Comparison of ENCODE assay signal across 10 mouse cellular contexts in genomic region chr7:132768498-132769344, GRCm38 (mm10). TPM values are rescaled to one million over a fixed set of nuclear protein-coding genes. Genes with fewer than 3 reads are reported as not detected.
DNase-seq lines count a peak whose midpoint lies in the region; ATAC-seq lines count a peak whose summit lies in the region.
"Had no signal": no experiment of that assay in that cellular context is flagged by ENCODE, and none has a peak within 500 bp of the region (broad histone marks: within the 10 kb centered on the region; RNA-seq: fewer than 3 reads in every experiment).

No protein-coding gene starts in this region.

- H3K4me1 ChIP-seq in intestine, embryonic 16.5 days (ENCODE audit: control insufficient read depth, insufficient read depth, low read length), result peaks cover 32% of the 10 kb centered on the region
- peaks cover 20% of the 10 kb centered on the region; the same call in 1 of the 2 replicates for H3K4me1 ChIP-seq in intestine, embryonic 15.5 days (replicated peaks)

- no peaks in the 10 kb centered on the region for H3K9me3 ChIP-seq in intestine, embryonic 16.5 days (ENCODE audit: control insufficient read depth, low read length)
- no peaks in the 10 kb centered on the region for H3K9me3 ChIP-seq in intestine, embryonic 15.5 days
- H3K9me3 ChIP-seq: limb, embryonic 15.5 days had no signal

- peak; percentile 19 for DNase-seq in urinary bladder, postnatal 25 days (ENCODE audit: low spot score)
- DNase-seq in urinary bladder, postnatal 10 days (ENCODE audit: low spot score), result no peak
- peak; percentile 59 for DNase-seq in induced T-regulatory cell, adult 2 months (ENCODE audit: low read depth)
- no peak for DNase-seq in thymus, adult 18-20 months
- DNase-seq in right cerebral cortex, postnatal 4 days, result no peak
- no peak for DNase-seq in layer of hippocampus, adult 9-10 months (ENCODE audit: low spot score)
- DNase-seq: retina, postnatal 1 day had no signal

- H3K27me3 ChIP-seq in intestine, embryonic 16.5 days (replicated peaks; ENCODE audit: control insufficient read depth, insufficient read depth, low read length), result no peaks in the 10 kb centered on the region
- no peaks in the 10 kb centered on the region for H3K27me3 ChIP-seq in intestine, embryonic 15.5 days (replicated peaks)
- H3K27me3 ChIP-seq: limb, embryonic 15.5 days had no signal

- no peak overlapping the region for H3K4me2 ChIP-seq in intestine, embryonic 16.5 days (ENCODE audit: low read depth, low read length)
- no peak overlapping the region for H3K4me2 ChIP-seq in intestine, embryonic 15.5 days (replicated peaks)
- H3K4me2 ChIP-seq: limb, embryonic 15.5 days had no signal

- no peak overlapping the region for H3K4me3 ChIP-seq in intestine, embryonic 16.5 days (ENCODE audit: low read length)
- H3K4me3 ChIP-seq in intestine, embryonic 15.5 days (replicated peaks), result no peak overlapping the region
- H3K4me3 ChIP-seq: limb, embryonic 15.5 days had no signal

- WGBS in intestine, embryonic 16.5 days, result 75% methylated on average over 12 of the region's 12 CpGs
- WGBS in intestine, embryonic 15.5 days, result 79% methylated on average over 12 of the region's 12 CpGs

- H3K27ac ChIP-seq in intestine, embryonic 16.5 days (ENCODE audit: low read length), result peak overlapping the region; percentile 30; the same call in 1 of the 2 replicates
- no peak overlapping the region for H3K27ac ChIP-seq in intestine, embryonic 15.5 days
- H3K27ac ChIP-seq: limb, embryonic 15.5 days had no signal

- H3K36me3 ChIP-seq in intestine, embryonic 16.5 days (ENCODE audit: control insufficient read depth, insufficient read depth, low read length), result no peaks in the 10 kb centered on the region
- H3K36me3 ChIP-seq in intestine, embryonic 15.5 days, result no peaks in the 10 kb centered on the region

- ATAC-seq in intestine, embryonic 16.5 days, result no peak
- no peak for ATAC-seq in intestine, embryonic 15.5 days

- no peak overlapping the region for H3K9ac ChIP-seq in intestine, embryonic 16.5 days (ENCODE audit: low read depth, low read length)
- no peak overlapping the region for H3K9ac ChIP-seq in intestine, embryonic 15.5 days
- H3K9ac ChIP-seq: limb, embryonic 15.5 days had no signal

RNA-seq across cellular contexts. Expression of gene Fam53b, which starts 45.0 kb away (rescaled TPM):
- polyA plus RNA-seq in intestine, embryonic 16.5 days (2015; fragmentation: Nextera tagmentation; extraction: Ambion mirVana), result 22.2 and 23.7 TPM in 2 replicates
- 17.9 and 19.1 TPM in 2 replicates for polyA plus RNA-seq in intestine, embryonic 15.5 days (2015; fragmentation: Nextera tagmentation; extraction: Ambion mirVana)

Comparison
In these comparisons a context has a peak if more than half of its experiments do, and no peak if none do; other contexts are left out.
1. DNase-seq: peak in urinary bladder, postnatal 25 days (single experiment) and induced T-regulatory cell, adult 2 months (single experiment); none in urinary bladder, postnatal 10 days (single experiment), thymus, adult 18-20 months (0 of 2), right cerebral cortex, postnatal 4 days (single experiment) and layer of hippocampus, adult 9-10 months (single experiment).